Mouse (Mus musculus): ENCODE results near the gene Ugt1a1.

Ugt1a1 gene

GRCm38 (mm10) chr1:88234248-88234610, 22.5 kb downstream of the Ugt1a1 start:
- DNase-seq (ENCODE audit: inconsistent ontology term) = no peak

GRCm38 (mm10) chr1:88234646-88235045, 22.9 kb downstream of the Ugt1a1 start:
- DNase-seq (ENCODE audit: inconsistent ontology term) = no peak

- no peak for DNase-seq (ENCODE audit: inconsistent ontology term)
Observed at GRCm38 (mm10) chr1:88235046-88235893, 23.5 kb downstream of the Ugt1a1 start.

- no peak for DNase-seq (ENCODE audit: inconsistent ontology term)
Observed at GRCm38 (mm10) chr1:88235894-88236415, 24.2 kb downstream of the Ugt1a1 start.

GRCm38 (mm10) chr1:88237311-88237710, 25.6 kb downstream of the Ugt1a1 start:
- DNase-seq (ENCODE audit: inconsistent ontology term) = no peak

GRCm38 (mm10) chr1:88238771-88239170, 27.0 kb downstream of the Ugt1a1 start:
- DNase-seq (ENCODE audit: inconsistent ontology term) = no peak

GRCm38 (mm10) chr1:88240072-88240471, 28.3 kb downstream of the Ugt1a1 start:
- no peak for DNase-seq (ENCODE audit: inconsistent ontology term)

GRCm38 (mm10) chr1:88240579-88240978, 28.8 kb downstream of the Ugt1a1 start:
- no peak for DNase-seq (ENCODE audit: inconsistent ontology term)

- DNase-seq (ENCODE audit: inconsistent ontology term) = no peak
Observed at GRCm38 (mm10) chr1:88243861-88244260, 32.1 kb downstream of the Ugt1a1 start.

- DNase-seq (ENCODE audit: inconsistent ontology term) = no peak
Observed at GRCm38 (mm10) chr1:88245881-88246280, 34.1 kb downstream of the Ugt1a1 start.

GRCm38 (mm10) chr1:88246386-88246785, 34.6 kb downstream of the Ugt1a1 start:
- DNase-seq (ENCODE audit: inconsistent ontology term) = no peak

GRCm38 (mm10) chr1:88247660-88248059, 35.9 kb downstream of the Ugt1a1 start:
- no peak for DNase-seq (ENCODE audit: inconsistent ontology term)

GRCm38 (mm10) chr1:88248658-88249057, 36.9 kb downstream of the Ugt1a1 start:
- DNase-seq (ENCODE audit: inconsistent ontology term) = no peak

GRCm38 (mm10) chr1:88249596-88249995, 37.8 kb downstream of the Ugt1a1 start:
- DNase-seq (ENCODE audit: inconsistent ontology term) = no peak

GRCm38 (mm10) chr1:88250023-88250422, 38.3 kb downstream of the Ugt1a1 start:
- DNase-seq (ENCODE audit: inconsistent ontology term) = no peak

- no peak for DNase-seq (ENCODE audit: inconsistent ontology term)
Observed at GRCm38 (mm10) chr1:88253106-88253505, 41.3 kb downstream of the Ugt1a1 start.

- DNase-seq (ENCODE audit: inconsistent ontology term) = peak; percentile 73
Observed at GRCm38 (mm10) chr1:88253540-88253939, 41.8 kb downstream of the Ugt1a1 start.

GRCm38 (mm10) chr1:88254793-88255465, 43.2 kb downstream of the Ugt1a1 start:
- DNase-seq (ENCODE audit: inconsistent ontology term) = no peak

GRCm38 (mm10) chr1:88255466-88255857, 43.7 kb downstream of the Ugt1a1 start:
- DNase-seq (ENCODE audit: inconsistent ontology term) = no peak

GRCm38 (mm10) chr1:88255989-88256754, 44.4 kb downstream of the Ugt1a1 start:
- DNase-seq (ENCODE audit: inconsistent ontology term) = no peak

GRCm38 (mm10) chr1:88256886-88257663, 45.3 kb downstream of the Ugt1a1 start:
- DNase-seq (ENCODE audit: inconsistent ontology term) = no peak
